Mouse (Mus musculus): ENCODE measurements at regions not wholly inside any gene's neighbourhood (a gene's known extent, or its start where the extent isn't known, plus 50 kb on each side); places are given as distances from the start of the nearest gene placed in this dataset.

DNA sequence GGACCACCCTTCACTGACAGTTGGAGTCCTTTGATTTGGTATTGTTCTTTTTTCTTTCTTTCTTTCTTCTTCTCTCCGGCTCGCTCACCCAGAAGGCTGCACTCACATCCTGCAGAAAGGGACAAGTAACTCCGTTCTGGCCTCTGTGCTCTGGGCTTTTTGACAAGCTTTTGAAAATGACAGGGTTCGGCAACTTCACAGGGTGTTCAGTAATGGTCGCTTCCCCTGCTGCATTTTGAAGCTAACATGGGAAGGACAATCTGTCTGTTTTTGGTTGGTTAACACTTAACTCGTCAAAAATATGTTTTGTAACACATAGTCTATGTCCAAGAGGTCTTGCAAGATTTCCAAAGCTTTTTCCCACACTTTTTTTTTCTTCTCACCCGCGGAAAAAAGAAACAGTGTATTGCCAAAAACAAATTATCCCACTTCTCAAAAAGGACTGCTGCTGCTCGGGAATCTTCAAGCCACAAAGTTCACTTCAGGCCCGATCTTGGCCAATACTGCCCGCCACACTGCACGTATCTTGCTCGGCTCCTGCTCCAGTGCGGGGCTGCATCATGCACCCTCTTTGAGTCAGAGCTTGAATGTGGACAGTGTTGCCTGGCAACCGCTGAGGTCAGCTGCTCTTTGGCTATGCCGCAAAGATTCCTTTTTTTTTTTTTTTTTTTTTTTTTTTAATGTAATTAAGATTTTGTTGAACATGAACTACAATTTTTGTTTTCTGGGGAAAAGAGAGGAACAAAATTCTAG lies 209.4 kb upstream of the Inhba start:
- CTCF ChIA-PET: no interaction called here

DNA sequence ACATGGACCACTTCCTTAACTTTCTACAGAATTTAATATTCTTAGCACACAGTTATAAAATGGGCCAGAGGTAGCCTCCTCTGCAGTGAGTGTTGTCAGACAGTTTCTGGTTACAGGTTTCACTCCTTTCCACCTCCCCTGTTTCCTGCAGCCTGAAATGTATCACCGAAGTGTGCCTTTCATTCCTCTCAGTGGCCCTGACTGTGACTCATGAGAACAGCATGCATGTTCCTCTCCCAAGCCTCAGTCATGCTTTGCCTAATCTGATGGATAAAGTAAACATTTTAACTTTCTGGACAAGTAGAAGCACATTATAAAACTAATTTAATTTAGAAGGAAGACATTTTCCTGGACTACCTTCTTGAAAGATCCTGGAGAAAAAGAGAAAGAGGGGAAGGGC lies 207.7 kb upstream of the Inhba start:
- CTCF ChIA-PET: no interaction called here

DNA sequence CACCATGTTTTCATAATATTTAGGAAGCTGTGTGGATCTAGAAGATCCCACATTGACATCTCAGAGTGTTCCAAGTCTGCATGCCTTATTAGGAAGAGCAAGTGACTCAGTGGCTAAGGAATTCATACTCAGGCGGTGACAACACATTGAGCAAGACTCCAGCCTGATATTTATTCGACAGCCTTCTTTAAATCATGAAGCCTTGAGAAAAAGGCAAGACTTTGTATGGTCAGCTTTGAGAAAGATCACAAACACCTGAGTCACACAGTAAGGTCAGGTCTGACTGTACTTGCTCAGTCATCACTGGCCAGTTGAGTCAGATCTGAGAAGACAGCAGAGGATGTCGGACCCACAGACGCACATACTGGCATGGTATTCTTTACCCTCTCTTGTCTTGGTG lies 204.7 kb upstream of the Inhba start:
- CTCF ChIA-PET: no interaction called here

DNA sequence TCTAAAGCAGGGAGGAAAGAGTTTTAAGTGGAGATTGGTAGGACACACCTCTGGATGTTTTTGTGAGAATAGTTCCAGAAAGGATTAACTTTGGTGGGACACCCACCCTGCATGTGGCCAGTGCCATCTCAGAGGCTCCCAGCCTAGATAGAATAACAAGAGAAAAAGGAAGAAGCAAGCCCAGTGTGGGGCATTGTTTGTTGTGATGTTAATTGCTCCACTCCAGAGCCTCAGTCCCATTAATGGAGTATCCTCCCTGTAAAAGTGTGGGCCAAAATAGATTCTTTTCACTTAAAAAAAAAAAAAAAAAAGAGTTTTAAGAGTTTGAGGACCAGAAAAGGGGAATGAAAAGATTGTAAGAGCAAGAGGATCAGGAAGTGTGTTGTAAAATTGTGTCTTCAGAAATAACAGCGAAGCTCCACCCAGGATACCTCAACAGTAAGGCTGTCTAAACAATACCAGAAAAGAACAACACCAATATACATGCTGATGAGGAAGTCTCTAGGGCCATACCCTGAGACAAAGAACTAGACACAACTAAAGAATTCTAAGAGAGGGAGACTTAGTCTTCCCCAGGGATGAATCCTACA lies 189.3 kb upstream of the Inhba start:
- CTCF ChIA-PET: no interaction called here

DNA sequence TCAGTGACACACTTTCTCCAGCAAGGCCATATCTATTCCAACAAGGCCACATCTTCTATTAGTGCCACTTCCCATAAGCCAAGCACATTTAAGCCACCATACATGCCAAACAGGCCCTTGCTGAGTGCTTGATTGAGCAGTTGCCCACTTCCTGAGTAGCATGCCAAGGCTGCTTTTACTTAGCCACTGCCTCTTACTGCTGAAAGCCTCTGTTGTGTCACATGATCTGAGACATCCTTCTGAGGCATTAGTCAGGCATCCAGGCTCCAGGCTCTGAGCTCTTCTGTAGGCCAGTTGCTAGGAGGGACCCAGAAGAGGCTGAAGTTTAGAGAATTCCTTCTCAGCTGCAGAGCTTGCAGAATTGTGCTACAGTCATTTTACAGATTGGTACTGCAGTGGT lies 165.8 kb upstream of the Inhba start:
- CTCF ChIA-PET: no interaction called here

DNA sequence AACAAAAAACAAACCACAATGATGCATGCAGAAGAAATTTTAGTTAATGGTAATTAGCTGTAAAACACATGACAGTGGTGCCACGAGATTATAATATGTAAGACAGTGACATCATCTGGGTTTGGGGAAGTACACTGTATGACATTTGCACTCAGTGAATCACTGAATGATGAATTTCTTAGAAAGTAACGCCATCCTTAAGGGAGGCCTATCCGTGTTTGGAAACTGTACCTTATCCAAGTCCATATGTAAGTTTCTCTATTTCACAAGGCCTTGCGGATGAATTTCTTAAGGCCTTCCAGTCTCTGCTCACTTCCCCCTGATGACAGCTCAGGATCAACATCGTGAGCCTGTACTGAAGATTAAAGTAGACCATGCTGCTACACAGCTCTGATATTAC lies 163.6 kb upstream of the Inhba start:
- CTCF ChIA-PET: no interaction called here

DNA sequence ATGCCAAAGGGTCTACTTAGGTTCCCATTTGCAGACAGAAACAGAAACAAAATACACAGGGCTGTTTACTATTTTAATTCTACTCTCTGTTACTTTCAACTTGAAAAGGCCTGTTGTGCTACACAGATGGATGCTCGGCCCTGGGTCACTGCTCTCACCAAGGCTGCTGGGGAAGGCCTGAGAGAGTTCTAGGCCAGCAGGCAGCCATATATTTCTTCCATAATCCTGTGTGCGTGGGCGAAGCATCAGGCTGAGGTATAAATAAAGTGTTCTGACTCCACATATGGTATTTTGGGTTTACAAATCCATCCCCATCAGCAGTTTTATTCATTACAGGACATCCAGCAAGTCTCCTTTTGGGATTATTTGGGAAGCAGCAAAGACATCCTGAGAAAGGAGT lies 162.5 kb upstream of the Inhba start:
- CTCF ChIA-PET: no interaction called here

DNA sequence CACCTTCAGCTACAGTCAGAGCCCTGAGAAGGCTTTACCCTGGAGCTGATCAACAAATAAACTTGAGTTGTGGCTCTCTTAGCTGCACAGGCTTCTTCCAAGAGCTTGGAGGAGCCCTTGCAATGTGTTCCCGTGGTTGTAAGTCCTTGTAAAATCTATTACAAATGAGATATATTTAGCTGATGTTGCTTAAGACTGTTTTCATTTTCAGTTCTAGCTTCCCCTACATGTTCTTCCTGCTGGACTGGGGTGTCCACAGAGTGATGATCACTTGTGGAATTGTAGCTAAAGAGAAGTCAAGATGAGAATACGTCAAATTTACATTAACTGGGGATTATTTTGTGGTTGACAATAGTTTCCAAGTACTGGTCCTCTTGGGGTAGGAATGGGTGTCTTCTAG lies 161.3 kb upstream of the Inhba start:
- CTCF ChIA-PET: interaction anchor here (0.6 kb wide), 1 partner anchor 951 kb away, joined by 5 read pairs; no protein-coding TSS in a partner anchor

DNA sequence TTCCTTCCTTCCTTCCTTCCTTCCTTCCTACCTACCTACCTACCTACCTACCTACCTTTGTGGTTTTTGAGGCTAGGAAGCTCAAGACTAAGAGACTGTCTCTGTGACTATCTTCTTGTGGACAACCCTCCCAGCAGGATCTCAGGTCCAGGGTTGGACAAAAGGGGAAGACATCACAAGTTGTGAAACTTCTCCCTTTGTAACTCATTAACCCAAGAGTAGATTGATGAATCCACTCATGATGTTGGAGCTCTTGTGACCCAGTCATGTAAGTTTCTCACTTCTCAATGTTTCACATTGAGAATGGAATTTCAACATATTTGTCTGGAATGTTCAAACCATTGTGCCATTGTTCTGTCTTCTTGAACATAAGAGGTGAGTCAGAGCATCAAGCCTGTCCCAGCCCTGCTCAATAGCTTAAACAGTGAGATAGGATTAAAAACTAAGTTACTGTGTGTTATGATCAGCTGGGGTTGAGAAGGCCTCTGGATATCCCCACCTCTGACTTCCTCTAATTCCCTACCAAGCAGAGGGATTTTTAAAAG lies 158.6 kb upstream of the Inhba start:
- CTCF ChIA-PET: interaction anchor here (0.5 kb wide), 1 partner anchor 124 kb away, joined by 13 read pairs; no protein-coding TSS in a partner anchor

DNA sequence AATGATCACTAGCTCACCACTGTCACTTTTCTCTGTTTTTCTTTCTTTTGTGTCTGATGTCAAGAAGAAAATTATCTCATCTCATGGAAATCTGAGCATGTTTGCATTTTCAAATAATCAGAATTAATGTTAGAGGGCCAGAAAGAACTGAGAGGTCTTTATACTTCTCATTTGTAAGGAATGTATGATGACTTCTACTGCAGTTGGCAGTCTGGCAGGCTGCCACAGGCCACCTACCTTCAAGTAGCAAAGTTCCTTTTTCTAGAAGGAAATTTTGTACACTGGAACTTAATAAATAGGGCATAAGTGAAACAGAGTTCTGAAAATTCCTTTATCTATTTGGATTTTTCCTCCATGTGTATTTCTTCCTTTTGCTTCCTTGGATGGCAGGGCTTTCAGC lies 148.7 kb upstream of the Inhba start:
- CTCF ChIA-PET: no interaction called here

DNA sequence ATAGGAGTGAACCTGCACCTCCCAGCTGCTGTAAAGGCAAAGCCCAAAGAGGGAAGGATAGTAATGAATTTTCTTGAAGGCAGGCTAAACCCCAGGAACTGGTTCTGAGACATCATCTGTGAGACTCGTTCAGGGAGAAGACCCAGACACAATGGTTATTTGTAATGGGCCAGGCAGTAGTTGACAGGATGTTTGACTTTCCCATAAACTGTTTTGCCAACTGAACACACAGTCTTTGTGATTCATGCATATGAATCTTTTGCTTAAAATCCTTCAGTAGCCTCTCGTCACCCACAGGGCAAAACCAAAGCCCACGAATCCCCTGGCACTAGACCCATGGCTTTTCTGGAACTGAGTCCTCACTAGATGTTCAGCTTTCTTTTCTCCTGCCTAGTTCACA lies 148.3 kb upstream of the Inhba start:
- CTCF ChIA-PET: no interaction called here

DNA sequence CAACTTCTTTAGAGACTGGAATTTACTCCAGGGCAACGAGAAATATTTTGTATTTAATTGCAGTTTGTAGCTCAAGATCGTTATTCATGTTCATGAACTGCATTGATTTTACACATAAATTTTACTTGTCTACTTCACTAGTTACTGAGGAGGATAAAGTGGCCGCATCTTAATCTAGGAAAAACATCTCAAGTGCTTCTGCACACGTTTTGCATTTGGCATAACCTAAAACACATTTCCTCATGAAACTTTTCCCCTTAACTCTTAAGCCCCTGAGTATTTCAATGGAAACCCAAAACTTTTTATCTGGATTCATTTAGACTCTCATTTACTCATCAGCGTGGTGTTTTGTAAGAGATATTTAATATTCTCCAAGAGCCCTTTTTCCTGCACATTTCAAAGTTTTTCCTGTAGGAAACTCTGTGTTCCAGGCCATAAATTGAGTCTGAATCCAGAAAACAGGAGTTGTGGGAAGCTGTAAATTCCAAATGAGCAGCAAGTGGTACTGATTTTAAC lies 144.5 kb upstream of the Inhba start:
- CTCF ChIA-PET: no interaction called here

DNA sequence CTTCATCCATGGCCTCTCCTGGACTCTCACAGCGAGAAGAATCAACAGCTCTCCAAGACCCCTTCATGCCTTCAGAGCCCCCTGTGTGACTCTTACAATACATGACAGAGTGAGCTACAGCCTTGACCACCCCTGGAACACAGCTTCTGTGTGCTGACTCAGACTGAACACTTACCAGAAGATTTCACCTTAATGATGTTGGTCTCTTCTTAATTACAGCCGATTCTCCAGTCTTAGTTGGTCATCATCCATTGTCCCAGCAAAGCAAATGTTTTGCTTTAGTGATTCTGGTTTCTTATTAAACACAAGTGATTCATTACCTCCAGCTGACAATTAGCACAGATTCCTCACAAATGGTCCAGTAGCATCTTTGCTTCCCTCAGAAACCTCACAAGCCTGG lies 134.0 kb upstream of the Inhba start:
- CTCF ChIA-PET: no interaction called here

DNA sequence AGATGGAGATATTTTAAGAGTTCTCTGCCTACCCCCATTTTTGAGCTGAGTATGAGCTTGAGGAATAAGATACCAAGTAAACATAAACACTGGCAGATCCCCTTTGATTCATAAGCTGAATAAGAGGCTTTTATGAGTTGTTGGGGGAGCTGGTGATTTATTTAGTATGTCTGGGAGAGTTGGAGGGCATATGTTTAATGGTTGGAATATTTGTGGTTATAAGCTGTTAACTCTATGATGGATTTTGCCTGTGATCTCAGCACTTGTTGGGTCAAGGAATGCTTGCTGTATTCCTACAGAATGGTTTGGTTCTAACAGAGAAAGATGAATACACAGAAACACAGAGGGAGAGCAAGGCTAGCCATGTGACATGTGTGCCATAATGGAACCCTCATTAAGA lies 132.1 kb upstream of the Inhba start:
- CTCF ChIA-PET: no interaction called here

DNA sequence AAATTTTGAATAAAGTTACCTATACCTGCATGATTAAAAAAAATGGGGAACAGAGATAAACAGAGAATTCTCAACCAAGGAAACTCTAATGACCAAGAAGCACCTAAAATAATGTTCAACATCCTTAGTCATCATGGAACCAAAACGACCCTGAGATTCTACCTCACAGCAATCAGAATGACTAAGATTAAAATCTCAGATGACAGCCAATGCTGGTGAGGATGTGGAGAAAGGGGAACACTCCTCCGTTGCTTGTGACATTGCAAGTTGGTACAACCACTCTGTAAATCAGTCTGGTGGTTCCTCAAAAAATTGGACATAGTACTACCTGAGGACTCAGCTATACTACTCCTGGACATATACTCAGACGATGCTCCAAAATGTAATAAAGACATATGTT lies 120.9 kb upstream of the Inhba start:
- CTCF ChIA-PET: no interaction called here

DNA sequence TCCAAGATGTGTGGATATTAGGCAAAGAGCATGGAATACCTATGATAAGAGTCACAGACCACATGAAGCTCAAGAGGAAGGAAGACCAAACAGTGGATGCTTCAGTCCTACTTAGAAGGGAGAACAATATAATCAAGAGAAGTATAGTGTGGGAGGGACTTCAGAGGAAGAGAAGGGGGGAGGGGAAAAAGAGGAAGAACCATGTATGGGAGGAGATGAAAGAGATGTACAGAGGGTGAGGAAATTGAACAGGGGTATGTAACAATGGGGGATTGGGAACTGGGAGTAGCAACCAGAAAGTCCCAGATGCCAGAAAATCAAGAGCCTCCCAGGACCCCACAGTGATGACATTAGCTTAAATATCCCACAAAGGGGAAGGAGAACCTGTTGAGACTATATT lies 120.2 kb upstream of the Inhba start:
- CTCF ChIA-PET: no interaction called here

DNA sequence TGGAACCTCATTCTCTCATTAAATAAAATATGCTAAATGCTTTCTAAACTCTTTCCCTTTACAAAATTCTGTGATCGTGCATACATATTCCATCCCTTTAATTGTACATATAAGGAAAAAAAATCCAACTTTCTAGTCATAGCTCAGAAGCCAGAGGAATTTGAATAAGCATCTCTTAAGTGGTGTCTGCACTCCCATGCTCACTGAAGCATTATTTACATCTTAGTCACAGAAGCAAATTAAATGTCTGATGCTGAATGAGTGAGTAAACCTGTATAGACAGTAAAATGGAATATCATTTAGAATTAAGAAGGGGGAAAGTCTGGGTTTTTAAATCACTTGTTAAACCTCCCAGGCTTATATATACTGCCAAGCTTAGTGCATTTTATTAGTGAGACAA lies 113.5 kb upstream of the Inhba start:
- CTCF ChIA-PET: interaction anchor here (0.7 kb wide), 1 partner anchor 377 kb away, joined by 3 read pairs; no protein-coding TSS in a partner anchor

DNA sequence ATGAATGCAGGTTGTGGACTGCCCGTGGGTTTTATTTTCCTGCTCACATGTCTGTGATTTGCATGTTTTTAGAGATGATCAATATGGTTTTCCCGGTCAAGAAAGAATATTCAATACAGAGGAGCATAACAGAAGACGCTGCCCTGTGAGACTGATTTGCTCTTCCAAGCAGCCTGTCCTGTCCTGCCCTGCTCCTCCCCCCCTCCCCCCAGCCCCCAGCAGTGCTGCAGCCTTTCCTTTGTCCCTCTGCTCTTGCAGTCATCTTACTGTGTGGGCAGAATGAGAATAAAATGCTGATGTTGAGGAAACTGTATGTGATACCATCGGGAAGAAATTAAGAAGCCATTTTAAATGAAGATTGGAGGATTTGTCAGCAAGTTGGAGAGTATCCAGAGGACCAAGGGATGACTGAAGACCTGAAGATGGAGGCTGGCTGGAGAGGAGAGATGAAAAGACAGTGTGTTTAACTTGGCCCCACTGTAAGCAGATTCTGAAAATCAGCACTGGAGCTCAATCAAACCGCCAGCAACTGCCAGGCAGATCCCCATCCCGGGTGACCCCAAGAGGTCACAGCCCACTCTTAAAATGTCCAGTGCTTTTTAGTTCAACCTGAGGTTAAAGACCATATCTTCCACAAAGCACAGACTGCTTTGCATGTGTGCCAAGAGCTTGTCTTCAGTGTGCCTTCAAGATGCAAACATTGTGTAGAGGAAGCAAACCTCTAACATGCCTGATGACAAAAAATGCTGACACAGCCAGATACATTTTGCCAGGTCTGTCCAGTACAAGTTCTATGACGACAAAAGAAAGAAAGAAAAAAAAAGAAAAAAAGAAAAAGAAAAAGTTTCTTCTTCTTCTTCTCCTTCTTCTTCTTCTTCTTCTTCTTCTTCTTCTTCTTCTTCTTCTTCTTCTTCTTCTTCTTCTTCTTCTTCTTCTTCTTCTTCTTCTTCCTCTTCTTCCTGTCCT lies 109.7 kb upstream of the Inhba start:
- CTCF ChIA-PET: no interaction called here

DNA sequence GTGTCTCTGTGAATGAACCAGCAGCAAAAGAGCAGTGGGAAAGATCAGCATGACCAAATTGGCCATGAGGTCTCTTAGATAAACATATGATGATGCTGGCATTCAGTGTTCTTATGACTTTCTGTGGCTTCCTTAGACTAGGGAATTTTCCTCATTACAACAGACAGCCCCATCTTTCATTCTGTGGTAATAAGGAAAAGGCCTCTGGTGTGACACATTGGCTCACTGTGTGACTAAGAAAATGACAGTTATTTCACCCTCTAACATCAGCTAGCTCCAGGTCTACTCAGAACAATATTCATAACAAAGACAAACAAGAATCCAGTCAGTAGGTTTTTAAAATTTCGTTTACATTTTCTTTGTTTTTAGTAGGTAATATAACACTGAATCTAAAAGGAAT lies 103.8 kb upstream of the Inhba start:
- CTCF ChIA-PET: no interaction called here

DNA sequence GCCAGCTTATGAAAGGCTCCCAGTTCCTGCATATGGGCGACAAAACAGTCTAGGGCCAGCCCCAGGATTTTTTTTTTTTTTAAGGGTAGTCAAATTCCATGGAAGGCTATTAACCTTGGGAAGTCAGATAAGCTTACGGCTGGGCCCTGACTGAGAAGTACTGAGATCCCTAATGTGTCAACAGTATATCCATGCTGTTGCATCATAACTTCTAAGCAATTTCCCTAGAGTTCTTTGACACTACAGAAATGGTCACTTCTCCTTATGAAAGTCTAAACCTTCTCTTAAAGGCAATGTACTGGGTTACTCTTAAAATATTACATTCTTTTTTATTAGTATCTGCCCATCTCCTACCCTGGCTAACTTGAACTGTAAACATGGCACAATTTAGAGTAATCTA lies 101.1 kb upstream of the Inhba start:
- CTCF ChIA-PET: no interaction called here

DNA sequence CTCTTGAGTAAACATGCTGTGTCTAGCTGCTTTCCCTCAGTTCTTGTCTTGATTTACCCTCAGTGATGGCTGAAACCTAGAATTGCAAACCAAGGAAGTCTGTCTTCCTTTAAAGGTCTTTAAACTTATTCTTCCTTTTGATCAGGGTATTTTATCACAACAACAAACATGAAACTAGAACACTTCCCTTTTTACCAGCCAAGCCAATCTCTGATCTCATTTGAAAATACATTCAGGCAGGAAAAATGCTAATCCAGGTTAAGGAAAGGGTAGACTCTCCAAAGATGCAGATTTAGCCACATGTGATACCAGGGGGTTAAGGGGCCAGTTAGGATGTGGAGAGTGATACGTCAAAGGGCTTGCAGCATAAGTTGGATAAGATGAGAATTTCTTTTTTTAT lies 100.4 kb upstream of the Inhba start:
- CTCF ChIA-PET: no interaction called here

DNA sequence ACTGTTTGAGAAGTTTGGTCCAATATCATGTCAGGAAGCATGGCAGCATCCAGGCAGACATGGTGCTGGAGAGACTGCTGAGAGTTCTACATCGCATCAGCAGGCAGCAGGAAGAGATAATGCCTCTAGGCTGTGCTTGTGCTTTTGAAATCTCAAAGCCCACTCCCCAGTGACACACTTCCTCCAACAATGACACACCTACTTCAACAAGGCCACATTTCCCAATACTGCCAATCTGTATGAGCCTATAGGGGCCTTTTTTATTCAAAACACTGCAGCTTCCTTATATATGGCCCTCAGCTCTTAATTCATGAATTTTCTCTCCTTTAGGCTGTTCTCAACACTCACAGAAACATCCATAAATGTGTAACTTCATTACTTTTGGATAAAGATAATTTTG lies 97.4 kb upstream of the Inhba start:
- CTCF ChIA-PET: no interaction called here

Measured in spleen, embryonic (tissue).